Mouse (Mus musculus): ENCODE results near the gene Sypl. TPM values are rescaled to one million over a fixed set of nuclear protein-coding genes. Genes with fewer than 3 reads are reported as not detected.
A peak's percentile ranks its signal among the peaks of the same experiment; 100 is the strongest.
"Not testable (repeated sequence)": the region's sequence is repeated elsewhere in the genome, so short reads cannot be mapped to it uniquely, and the experiment has no call there.

Sypl gene
- polyA plus RNA-seq, 1 experiment from 2014 or later: 63.0 TPM

GRCm38 (mm10) chr12:32975501-32975900 lies 21.8 kb downstream of the Sypl start:
- no peak overlapping the region for H3K4me3 ChIP-seq (ENCODE audit: low read depth, low read length)
- H3K27ac ChIP-seq (replicated peaks; ENCODE audit: low read depth, low read length): no peak overlapping the region
- no peak overlapping the region for H3K9ac ChIP-seq (ENCODE audit: low read length)
- no peaks in the 10 kb centered on the region for H3K4me1 ChIP-seq (ENCODE audit: control insufficient read depth, insufficient read depth, low read length)
- 92% methylated on average over 3 of the region's 3 CpGs for WGBS
- H3K27me3 ChIP-seq (ENCODE audit: control insufficient read depth, insufficient read depth, low read length): no peaks in the 10 kb centered on the region
- no peak for ATAC-seq (ENCODE audit: insufficient number of reproducible peaks, low FRiP score, low TSS enrichment, low read depth)
- no peak overlapping the region for H3K4me2 ChIP-seq (ENCODE audit: low read depth, severe bottlenecking)
- H3K9me3 ChIP-seq (ENCODE audit: control insufficient read depth, low read length): no peaks in the 10 kb centered on the region
- no peaks in the 10 kb centered on the region for H3K36me3 ChIP-seq (ENCODE audit: control insufficient read depth, insufficient read depth, low read length)
- DNase-seq (ENCODE audit: low spot score): no peak

DNA sequence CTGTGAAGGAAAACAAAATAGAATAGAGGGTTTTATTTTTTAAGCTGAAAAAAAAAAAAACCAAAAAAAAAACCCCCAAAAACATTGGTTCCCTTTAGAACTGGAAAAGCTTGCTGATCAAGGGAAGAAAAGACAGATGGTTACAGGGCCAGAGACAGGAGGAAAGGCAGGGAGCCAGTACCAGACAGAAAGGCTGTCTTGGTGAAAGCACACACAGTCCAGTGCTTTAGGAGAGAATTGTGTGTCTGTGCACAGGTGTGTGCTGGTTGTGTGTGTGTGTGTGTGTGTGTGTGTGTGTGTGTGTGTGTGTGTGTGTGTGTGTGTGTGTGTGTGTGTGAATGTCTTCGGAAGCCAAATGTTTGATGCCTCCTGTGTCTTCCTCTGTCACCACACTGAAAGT lies 28.9 kb downstream of the Sypl start:
- Histone ChIP-seq H3K27ac (replicated peaks; ENCODE audit: low read depth, low read length) (no peak overlapping the region), H3K4me1 (ENCODE audit: control insufficient read depth, insufficient read depth, low read length) (no peaks in the 10 kb centered on the region), H3K36me3 (ENCODE audit: control insufficient read depth, insufficient read depth, low read length) (no peaks in the 10 kb centered on the region), H3K9me3 (ENCODE audit: control insufficient read depth, low read length) (no peaks in the 10 kb centered on the region), H3K4me3 (ENCODE audit: low read depth, low read length) (no peak overlapping the region), H3K9ac (ENCODE audit: low read length) (no peak overlapping the region), H3K4me2 (ENCODE audit: low read depth, severe bottlenecking) (no peak overlapping the region), H3K27me3 (ENCODE audit: control insufficient read depth, insufficient read depth, low read length) (no peaks in the 10 kb centered on the region)
- DNase-seq (ENCODE audit: low spot score) (no peak), ATAC-seq (ENCODE audit: insufficient number of reproducible peaks, low FRiP score, low TSS enrichment, low read depth) (no peak)
- 100% methylated on average over 1 of the region's 1 CpGs for WGBS

GRCm38 (mm10) chr12:32983081-32983480 lies 29.4 kb downstream of the Sypl start:
- Histone ChIP-seq H3K36me3 (ENCODE audit: control insufficient read depth, insufficient read depth, low read length) (no peaks in the 10 kb centered on the region), H3K27me3 (ENCODE audit: control insufficient read depth, insufficient read depth, low read length) (no peaks in the 10 kb centered on the region), H3K4me3 (ENCODE audit: low read depth, low read length) (no peak overlapping the region), H3K4me1 (ENCODE audit: control insufficient read depth, insufficient read depth, low read length) (no peaks in the 10 kb centered on the region), H3K9ac (ENCODE audit: low read length) (no peak overlapping the region), H3K27ac (replicated peaks; ENCODE audit: low read depth, low read length) (no peak overlapping the region), H3K4me2 (ENCODE audit: low read depth, severe bottlenecking) (no peak overlapping the region), H3K9me3 (ENCODE audit: control insufficient read depth, low read length) (no peaks in the 10 kb centered on the region)
- DNase-seq (ENCODE audit: low spot score): peak; percentile 16
- WGBS: 89% methylated on average over 1 of the region's 1 CpGs
- ATAC-seq (ENCODE audit: insufficient number of reproducible peaks, low FRiP score, low TSS enrichment, low read depth): no peak

- Histone ChIP-seq H3K4me2 (ENCODE audit: low read depth, severe bottlenecking) (no peak overlapping the region), H3K9me3 (ENCODE audit: control insufficient read depth, low read length) (no peaks in the 10 kb centered on the region), H3K4me3 (ENCODE audit: low read depth, low read length) (no peak overlapping the region), H3K27ac (replicated peaks; ENCODE audit: low read depth, low read length) (no peak overlapping the region), H3K9ac (ENCODE audit: low read length) (no peak overlapping the region), H3K27me3 (ENCODE audit: control insufficient read depth, insufficient read depth, low read length) (no peaks in the 10 kb centered on the region), H3K4me1 (ENCODE audit: control insufficient read depth, insufficient read depth, low read length) (no peaks in the 10 kb centered on the region), H3K36me3 (ENCODE audit: control insufficient read depth, insufficient read depth, low read length) (no peaks in the 10 kb centered on the region)
- no peak for ATAC-seq (ENCODE audit: insufficient number of reproducible peaks, low FRiP score, low TSS enrichment, low read depth)
- 80% methylated on average over 1 of the region's 1 CpGs for WGBS
- DNase-seq (ENCODE audit: low spot score): no peak
Measured at GRCm38 (mm10) chr12:32986284-32986683, 32.6 kb downstream of the Sypl start.

DNA sequence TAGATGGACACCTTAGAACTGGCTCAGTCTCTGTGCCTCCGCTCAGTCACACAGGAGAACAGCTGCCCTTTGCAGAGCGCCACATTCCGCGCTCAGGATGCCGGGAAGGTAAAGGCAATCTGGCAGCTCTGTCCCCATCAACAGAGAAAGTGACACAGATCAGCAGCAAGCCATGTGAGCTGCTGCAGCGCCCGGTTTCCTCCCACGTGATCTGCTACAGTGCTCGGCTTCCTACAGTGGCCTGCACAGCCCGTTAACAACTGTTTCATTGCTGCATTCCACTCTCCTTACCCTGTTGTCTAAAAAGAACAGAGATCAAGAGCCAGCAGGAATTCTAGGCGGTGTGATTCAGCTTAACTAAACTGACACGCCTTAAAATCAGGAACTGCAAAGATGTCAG lies 36.0 kb downstream of the Sypl start:
- H3K4me1 ChIP-seq (ENCODE audit: control insufficient read depth, insufficient read depth, low read length): no peaks in the 10 kb centered on the region
- no peak overlapping the region for H3K4me3 ChIP-seq (ENCODE audit: low read depth, low read length)
- no peaks in the 10 kb centered on the region for H3K36me3 ChIP-seq (ENCODE audit: control insufficient read depth, insufficient read depth, low read length)
- 69% methylated on average over 12 of the region's 12 CpGs for WGBS
- H3K9me3 ChIP-seq (ENCODE audit: control insufficient read depth, low read length): no peaks in the 10 kb centered on the region
- no peak overlapping the region for H3K4me2 ChIP-seq (ENCODE audit: low read depth, severe bottlenecking)
- DNase-seq (ENCODE audit: low spot score): peak; percentile 22
- no peak overlapping the region for H3K27ac ChIP-seq (replicated peaks; ENCODE audit: low read depth, low read length)
- no peaks in the 10 kb centered on the region for H3K27me3 ChIP-seq (ENCODE audit: control insufficient read depth, insufficient read depth, low read length)
- no peak for ATAC-seq (ENCODE audit: insufficient number of reproducible peaks, low FRiP score, low TSS enrichment, low read depth)
- no peak overlapping the region for H3K9ac ChIP-seq (ENCODE audit: low read length)

- no peak overlapping the region for H3K27ac ChIP-seq (replicated peaks; ENCODE audit: low read depth, low read length)
- no peak overlapping the region for H3K9ac ChIP-seq (ENCODE audit: low read length)
- DNase-seq (ENCODE audit: low spot score) (peak; percentile 11), ATAC-seq (ENCODE audit: insufficient number of reproducible peaks, low FRiP score, low TSS enrichment, low read depth) (no peak)
- H3K4me1 ChIP-seq (ENCODE audit: control insufficient read depth, insufficient read depth, low read length): no peaks in the 10 kb centered on the region
- 67% methylated on average over 5 of the region's 5 CpGs for WGBS
- no peaks in the 10 kb centered on the region for H3K9me3 ChIP-seq (ENCODE audit: control insufficient read depth, low read length)
- no peaks in the 10 kb centered on the region for H3K27me3 ChIP-seq (ENCODE audit: control insufficient read depth, insufficient read depth, low read length)
- H3K4me2 ChIP-seq (ENCODE audit: low read depth, severe bottlenecking): no peak overlapping the region
- H3K4me3 ChIP-seq (ENCODE audit: low read depth, low read length): no peak overlapping the region
- H3K36me3 ChIP-seq (ENCODE audit: control insufficient read depth, insufficient read depth, low read length): no peaks in the 10 kb centered on the region
Measured at GRCm38 (mm10) chr12:32994081-32994480, 40.4 kb downstream of the Sypl start.

DNA sequence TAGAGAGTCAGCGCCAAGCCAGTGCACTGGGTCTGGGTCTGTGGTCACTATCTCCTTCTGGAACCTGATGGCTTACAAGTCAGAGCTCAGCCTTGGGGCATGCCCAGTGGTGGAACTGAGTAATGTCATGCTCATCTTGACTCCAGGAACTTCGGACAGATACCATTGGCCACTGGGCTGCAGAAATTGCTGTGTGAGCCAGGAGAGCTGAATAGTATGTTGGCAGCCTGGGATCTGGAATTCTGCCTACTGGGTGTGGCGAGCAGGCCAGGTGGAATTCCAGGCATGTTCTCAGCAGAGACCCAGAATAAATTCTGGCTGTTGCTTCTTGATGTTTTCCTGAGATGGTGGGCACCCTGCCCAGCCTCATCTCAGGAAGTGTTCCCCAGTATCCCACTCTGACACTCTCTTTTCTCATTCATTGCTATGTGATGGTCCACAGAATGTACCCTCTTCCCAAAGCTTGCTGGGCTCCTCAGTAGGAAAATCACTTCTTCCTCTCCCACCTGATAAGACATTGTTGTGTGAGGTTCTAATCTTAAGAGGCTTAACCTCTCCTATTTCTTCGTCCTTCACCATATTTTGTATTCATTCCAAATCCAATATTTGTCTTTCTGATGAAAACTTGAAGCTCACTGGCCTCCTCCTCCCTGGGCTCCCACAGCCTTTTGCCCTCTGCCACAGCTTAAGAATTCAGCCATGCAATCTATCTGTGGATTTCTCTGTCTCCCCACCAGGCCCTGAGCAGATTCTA lies 41.6 kb downstream of the Sypl start:
- Histone ChIP-seq H3K9me3 (ENCODE audit: control insufficient read depth, low read length) (no peaks in the 10 kb centered on the region), H3K4me2 (ENCODE audit: low read depth, severe bottlenecking) (no peak overlapping the region), H3K4me1 (ENCODE audit: control insufficient read depth, insufficient read depth, low read length) (no peaks in the 10 kb centered on the region), H3K27ac (replicated peaks; ENCODE audit: low read depth, low read length) (no peak overlapping the region), H3K36me3 (ENCODE audit: control insufficient read depth, insufficient read depth, low read length) (no peaks in the 10 kb centered on the region), H3K4me3 (ENCODE audit: low read depth, low read length) (no peak overlapping the region), H3K9ac (ENCODE audit: low read length) (no peak overlapping the region), H3K27me3 (ENCODE audit: control insufficient read depth, insufficient read depth, low read length) (no peaks in the 10 kb centered on the region)
- DNase-seq (ENCODE audit: low spot score): peak; percentile 16
- ATAC-seq (ENCODE audit: insufficient number of reproducible peaks, low FRiP score, low TSS enrichment, low read depth): no peak
- 92% methylated on average over 4 of the region's 4 CpGs for WGBS

DNA sequence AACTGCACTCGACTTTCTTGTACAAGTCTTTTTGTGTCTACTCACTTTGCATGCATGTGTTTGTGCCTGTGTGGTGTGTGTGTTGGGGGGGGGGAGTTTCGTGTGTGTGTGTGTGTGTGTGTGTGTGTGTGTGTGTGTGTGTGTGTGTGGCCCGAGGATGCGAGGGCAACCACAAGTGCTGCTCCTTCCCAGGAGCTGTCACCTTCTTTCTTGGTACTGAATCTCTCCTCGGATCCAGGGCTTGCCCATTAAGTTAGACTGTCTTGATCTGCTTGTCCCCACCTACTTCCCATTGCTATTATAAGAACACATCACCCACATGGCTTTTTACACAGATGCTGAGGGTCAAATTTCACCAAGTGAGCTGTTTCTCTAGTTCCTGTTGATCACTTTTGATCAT lies 45.1 kb downstream of the Sypl start:
- Histone ChIP-seq H3K9me3 (ENCODE audit: control insufficient read depth, low read length) (no peaks in the 10 kb centered on the region), H3K4me3 (ENCODE audit: low read depth, low read length) (no peak overlapping the region), H3K27me3 (ENCODE audit: control insufficient read depth, insufficient read depth, low read length) (no peaks in the 10 kb centered on the region), H3K9ac (ENCODE audit: low read length) (no peak overlapping the region), H3K4me1 (ENCODE audit: control insufficient read depth, insufficient read depth, low read length) (no peaks in the 10 kb centered on the region), H3K27ac (replicated peaks; ENCODE audit: low read depth, low read length) (no peak overlapping the region), H3K36me3 (ENCODE audit: control insufficient read depth, insufficient read depth, low read length) (no peaks in the 10 kb centered on the region), H3K4me2 (ENCODE audit: low read depth, severe bottlenecking) (no peak overlapping the region)
- DNase-seq (ENCODE audit: low spot score) (no peak), ATAC-seq (ENCODE audit: insufficient number of reproducible peaks, low FRiP score, low TSS enrichment, low read depth) (no peak)
- WGBS: 63% methylated on average over 5 of the region's 5 CpGs

DNA sequence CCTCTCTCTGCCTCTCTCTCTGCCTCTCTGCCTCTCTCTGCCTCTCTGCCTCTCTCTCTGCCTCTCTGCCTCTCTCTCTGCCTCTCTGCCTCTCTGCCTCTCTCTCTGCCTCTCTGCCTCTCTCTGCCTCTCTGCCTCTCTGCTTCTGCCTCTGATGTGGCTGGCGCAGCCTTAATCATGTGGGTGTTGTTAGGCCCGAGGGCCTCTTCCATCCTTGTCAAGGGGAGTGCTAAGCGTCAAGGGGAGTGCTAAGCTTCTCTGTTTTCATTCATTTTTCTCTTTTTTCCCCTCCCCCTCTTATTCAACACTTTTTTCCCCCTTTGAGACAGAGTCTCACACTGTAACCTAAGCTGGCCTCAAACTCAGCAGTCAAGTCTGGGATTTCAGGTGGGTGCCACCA lies 46.1 kb downstream of the Sypl start:
- ATAC-seq (ENCODE audit: insufficient number of reproducible peaks, low FRiP score, low TSS enrichment, low read depth); DNase-seq (ENCODE audit: low spot score): not testable (repeated sequence)

More for the DNA sequence above, 46.1 kb downstream of the Sypl start:
- H3K9ac ChIP-seq (ENCODE audit: low read length); H3K9me3 ChIP-seq (ENCODE audit: control insufficient read depth, low read length); H3K4me1 ChIP-seq (ENCODE audit: control insufficient read depth, insufficient read depth, low read length); H3K4me3 ChIP-seq (ENCODE audit: low read depth, low read length); H3K27ac ChIP-seq (replicated peaks; ENCODE audit: low read depth, low read length); H3K36me3 ChIP-seq (ENCODE audit: control insufficient read depth, insufficient read depth, low read length); H3K4me2 ChIP-seq (ENCODE audit: low read depth, severe bottlenecking); H3K27me3 ChIP-seq (ENCODE audit: control insufficient read depth, insufficient read depth, low read length): not testable (repeated sequence)
- 8% methylated on average over 3 of the region's 3 CpGs for WGBS
